Mouse (Mus musculus) yolk sac, embryonic 10.5 days (tissue): Measurements from ENCODE around the gene Nop10.
"Not testable (repeated sequence)": the region's sequence is repeated elsewhere in the genome, so short reads cannot be mapped to it uniquely, and the experiment has no call there.

Experiments used
- DNase-seq: peaks from one replicate; pipeline ENCODE4 v3.0.0-alpha.2; 2017; ENCODE audit warnings: low spot score

The Nop10 gene

GRCm38 (mm10) chr2:112265448-112266241, 3.9 kb downstream of the Nop10 start, which contains the start of gene Slc12a6:
Gene Slc12a6 (plus strand): TSS chr2:112265825.
- peak; percentile 95 for DNase-seq

GRCm38 (mm10) chr2:112266242-112266592, 4.5 kb downstream of the Nop10 start, which contains the start of gene Gm21985:
Gene Gm21985 (plus strand): TSS chr2:112266314.
- DNase-seq, result no peak

- no peak for DNase-seq
Observed at GRCm38 (mm10) chr2:112266780-112267179, 5.1 kb downstream of the Nop10 start.

GRCm38 (mm10) chr2:112267547-112268269, 6.0 kb downstream of the Nop10 start:
- no peak for DNase-seq

- no peak for DNase-seq
Observed at GRCm38 (mm10) chr2:112270011-112270410, 8.3 kb downstream of the Nop10 start.

- no peak for DNase-seq
Observed at GRCm38 (mm10) chr2:112272909-112273308, 11.2 kb downstream of the Nop10 start.

- no peak for DNase-seq
Observed at GRCm38 (mm10) chr2:112273474-112273873, 11.7 kb downstream of the Nop10 start.

GRCm38 (mm10) chr2:112276870-112277269, 15.1 kb downstream of the Nop10 start:
- DNase-seq, result no peak

GRCm38 (mm10) chr2:112282846-112283245, 21.1 kb downstream of the Nop10 start:
- no peak for DNase-seq

- DNase-seq, result peak; percentile 61
Observed at GRCm38 (mm10) chr2:112284363-112285030, 22.8 kb downstream of the Nop10 start.

- no peak for DNase-seq
Observed at GRCm38 (mm10) chr2:112285031-112285390, 23.3 kb downstream of the Nop10 start.

GRCm38 (mm10) chr2:112286062-112286461, 24.3 kb downstream of the Nop10 start:
- DNase-seq, result not testable (repeated sequence)

- DNase-seq, result peak; percentile 33
Observed at GRCm38 (mm10) chr2:112287059-112287458, 25.3 kb downstream of the Nop10 start.

GRCm38 (mm10) chr2:112289507-112289906, 27.8 kb downstream of the Nop10 start:
- DNase-seq, result no peak

- no peak for DNase-seq
Observed at GRCm38 (mm10) chr2:112292823-112293222, 31.1 kb downstream of the Nop10 start.

- DNase-seq, result no peak
Observed at GRCm38 (mm10) chr2:112296211-112296610, 34.5 kb downstream of the Nop10 start.

- no peak for DNase-seq
Observed at GRCm38 (mm10) chr2:112298221-112298620, 36.5 kb downstream of the Nop10 start.

GRCm38 (mm10) chr2:112308671-112309070, 46.9 kb downstream of the Nop10 start:
- DNase-seq, result no peak

GRCm38 (mm10) chr2:112309161-112309600, 47.5 kb downstream of the Nop10 start:
- DNase-seq, result no peak
